Mouse (Mus musculus): ENCODE measurements at regions not wholly inside any gene's neighbourhood (a gene's known extent, or its start where the extent isn't known, plus 50 kb on each side); places are given as distances from the start of the nearest gene placed in this dataset.

DNA sequence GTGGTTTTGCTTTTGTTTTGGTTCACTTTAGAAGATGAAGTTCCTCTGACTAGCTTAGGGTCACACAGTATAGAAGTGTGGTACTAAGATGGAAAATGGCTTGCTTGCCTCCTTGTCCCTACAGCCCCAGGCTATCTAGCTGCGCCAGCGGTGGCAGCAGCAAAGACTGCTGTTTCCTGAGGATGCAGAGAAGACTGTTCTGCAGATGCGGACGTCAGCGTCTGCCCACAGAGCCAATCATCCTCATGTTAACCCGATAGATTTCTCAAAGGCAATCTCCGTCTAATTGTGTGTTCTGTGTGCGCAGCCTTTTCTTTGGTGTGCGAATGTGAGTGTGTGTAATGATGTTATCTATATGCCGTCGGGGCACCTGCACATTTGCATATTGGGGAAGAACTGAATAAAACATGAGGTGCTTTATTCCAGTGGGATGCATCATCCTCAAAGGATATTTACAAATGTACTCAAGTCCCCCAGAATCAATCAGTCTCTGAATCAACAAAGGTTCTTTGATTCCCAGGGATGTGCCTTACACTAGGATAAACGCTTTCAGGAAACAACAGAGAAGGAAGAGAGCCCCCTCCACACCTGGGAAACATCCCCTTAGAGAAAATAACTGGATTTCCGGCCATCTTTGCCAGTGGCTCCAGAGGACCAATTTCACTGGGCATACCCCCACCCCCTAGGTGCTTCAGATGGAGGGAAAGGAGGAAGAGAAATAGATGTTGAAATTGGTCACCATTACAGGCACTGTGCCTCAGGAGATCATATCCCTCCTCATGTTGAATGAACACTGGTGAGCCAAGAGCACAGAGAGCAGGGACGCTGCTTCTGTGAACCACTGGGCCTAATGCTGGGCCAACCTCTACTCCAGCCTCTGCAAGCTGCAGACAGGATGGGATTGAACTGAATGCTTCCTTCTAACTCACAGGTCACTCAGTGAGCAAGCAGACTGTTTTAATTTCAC is 409.7 kb upstream of the Plxna2 start:
- no peak for DNase-seq (ENCODE audit: low read depth, low spot score)

DNA sequence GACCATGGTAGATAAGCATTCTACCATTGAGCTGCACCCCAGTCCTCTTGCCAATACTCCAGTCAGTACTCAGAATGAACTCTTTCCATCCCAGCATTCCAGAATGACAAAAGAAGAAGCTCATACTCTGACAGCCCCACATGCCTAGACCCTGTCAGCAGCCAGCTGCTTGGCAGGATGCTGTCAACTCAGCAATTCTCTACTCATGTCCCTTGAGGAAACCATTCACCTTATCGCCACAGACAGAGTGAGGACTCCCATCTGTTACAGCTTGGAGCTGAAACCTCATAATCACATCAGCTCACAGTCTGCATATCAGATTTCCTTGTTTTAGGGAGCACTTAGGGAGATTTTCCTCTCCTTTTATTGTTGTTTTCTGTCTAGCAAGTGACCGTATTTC is 420.5 kb upstream of the Plxna2 start:
- peak; percentile 5 for DNase-seq (ENCODE audit: low read depth, low spot score)

- DNase-seq (ENCODE audit: low read depth, low spot score) = no peak
These were observed 435.7 kb upstream of the Plxna2 start for GRCm38 (mm10) chr1:194182293-194182692.

DNA sequence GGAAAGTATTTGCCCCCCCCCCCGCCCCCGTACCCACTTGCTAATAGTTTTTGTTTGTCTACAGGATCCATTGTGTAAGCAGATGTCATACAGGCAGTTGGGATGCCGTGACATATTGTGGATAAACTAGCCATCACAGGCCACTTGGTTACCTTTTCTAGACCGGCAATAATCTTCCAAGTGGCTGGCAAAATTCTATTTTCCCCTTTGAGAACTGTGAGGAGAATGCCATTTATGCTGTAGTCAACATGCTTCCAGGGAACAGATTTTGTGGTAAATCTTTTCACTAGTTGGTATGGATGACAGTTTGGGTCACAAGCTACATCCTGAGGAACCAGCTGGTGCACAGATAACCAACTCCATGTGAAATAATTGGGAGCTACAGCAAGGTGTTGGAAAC is 456.5 kb upstream of the Plxna2 start:
- DNase-seq (ENCODE audit: low read depth, low spot score) = no peak

DNA sequence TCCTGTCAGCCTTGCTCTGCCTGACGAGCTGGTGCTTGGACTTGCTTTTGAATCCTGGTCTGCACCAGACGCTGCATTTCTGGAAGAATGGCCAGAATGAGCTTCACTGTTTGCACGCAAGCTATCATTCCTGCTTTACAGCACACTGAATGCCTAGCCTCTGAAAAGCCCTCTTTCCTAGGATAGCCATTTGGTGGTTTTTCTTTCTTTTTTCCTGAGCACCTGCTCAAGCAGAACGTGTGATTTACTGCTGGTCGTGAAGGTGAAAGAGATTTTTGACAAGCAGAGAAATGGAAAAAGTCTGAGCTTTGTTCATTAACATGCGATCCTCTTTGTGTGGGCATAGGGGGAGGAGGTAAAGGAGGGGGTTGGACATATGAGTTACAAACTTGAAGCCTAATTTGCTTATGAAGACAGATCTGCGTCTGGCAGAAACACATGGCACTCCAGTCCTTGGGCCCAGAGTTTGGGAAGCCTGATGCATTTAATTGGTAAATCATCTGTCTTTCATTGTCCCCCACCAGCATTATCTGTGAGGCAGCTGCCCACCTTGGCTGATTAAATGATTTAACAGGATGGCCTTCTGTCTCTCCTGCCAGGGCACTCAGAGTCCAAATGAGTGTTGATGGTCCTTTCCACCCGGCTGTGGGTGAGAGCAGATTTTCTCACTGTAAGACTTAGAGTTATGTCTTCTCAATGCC is 457.1 kb upstream of the Plxna2 start:
- DNase-seq (ENCODE audit: low read depth, low spot score) = peak; percentile 16

DNA sequence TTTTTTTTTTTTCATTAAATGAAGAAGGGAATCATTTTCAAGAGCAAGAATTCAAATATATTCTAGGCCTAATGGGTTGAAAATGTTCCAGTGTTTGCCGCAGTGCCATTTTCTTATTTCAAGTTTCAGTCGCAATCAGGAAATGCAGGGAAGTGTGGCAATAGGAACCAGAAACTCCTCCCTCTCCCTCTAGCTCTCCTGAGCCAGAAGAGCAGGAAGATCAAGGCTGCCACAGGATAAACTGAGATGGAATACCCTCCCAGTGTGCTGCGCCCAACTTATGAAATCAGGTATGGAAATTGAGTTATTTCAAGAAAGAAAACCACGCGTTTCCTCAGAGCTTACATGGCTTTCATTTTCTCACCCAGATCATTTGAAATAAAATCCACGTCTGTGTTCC is 460.8 kb upstream of the Plxna2 start:
- DNase-seq (ENCODE audit: low read depth, low spot score) = no peak

- DNase-seq (ENCODE audit: low read depth, low spot score) = peak; percentile 11
These were observed 469.3 kb upstream of the Plxna2 start for GRCm38 (mm10) chr1:194148416-194149364.

GRCm38 (mm10) chr1:194117631-194118360 is 500.2 kb upstream of the Plxna2 start:
- DNase-seq (ENCODE audit: low read depth, low spot score) = no peak

GRCm38 (mm10) chr1:194114399-194114798 is 503.6 kb upstream of the Plxna2 start:
- DNase-seq (ENCODE audit: low read depth, low spot score) = no peak

DNA sequence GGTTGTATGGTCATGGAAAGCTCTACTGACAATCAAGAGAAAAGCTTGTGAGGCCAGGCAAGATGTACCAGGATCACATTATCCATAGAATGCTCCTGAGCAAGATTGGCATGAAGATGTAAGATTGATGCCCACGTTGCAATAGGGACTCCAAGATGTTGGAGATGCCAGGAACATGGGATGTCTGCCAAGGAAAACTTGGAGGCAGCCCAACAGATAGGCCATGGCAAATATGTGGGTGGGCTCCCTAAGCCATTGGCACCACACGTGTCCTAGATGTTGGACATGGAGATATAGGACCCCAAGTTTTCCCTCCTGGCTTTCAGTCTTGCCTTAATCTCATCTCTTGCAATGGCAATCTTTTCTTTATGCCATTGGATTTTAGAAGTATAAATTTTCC is 506.1 kb upstream of the Plxna2 start:
- no peak for DNase-seq (ENCODE audit: low read depth, low spot score)

- no peak for DNase-seq (ENCODE audit: low read depth, low spot score)
These were observed 508.6 kb upstream of the Plxna2 start for GRCm38 (mm10) chr1:194109172-194110071.

GRCm38 (mm10) chr1:194108132-194108531 is 509.9 kb upstream of the Plxna2 start:
- DNase-seq (ENCODE audit: low read depth, low spot score) = no peak

- DNase-seq (ENCODE audit: low read depth, low spot score) = no peak
These were observed 510.6 kb upstream of the Plxna2 start for GRCm38 (mm10) chr1:194107271-194107938.

GRCm38 (mm10) chr1:194089918-194090548 is 528.0 kb upstream of the Plxna2 start:
- DNase-seq (ENCODE audit: low read depth, low spot score) = no peak

- DNase-seq (ENCODE audit: low read depth, low spot score) = no peak
These were observed 559.5 kb upstream of the Plxna2 start for GRCm38 (mm10) chr1:194058512-194058911.

GRCm38 (mm10) chr1:194056544-194056943 is 561.5 kb upstream of the Plxna2 start:
- DNase-seq (ENCODE audit: low read depth, low spot score) = no peak

GRCm38 (mm10) chr1:194049746-194050351 is 568.2 kb upstream of the Plxna2 start:
- no peak for DNase-seq (ENCODE audit: low read depth, low spot score)

All from embryo, embryonic 11.5 days (tissue).